In genomic region chr4:128857212-128857611, GRCm38 (mm10) we compare ENCODE assay signal across 15 mouse cellular contexts. TPM values are rescaled to one million over a fixed set of nuclear protein-coding genes. Genes with fewer than 3 reads are reported as not detected.
DNase-seq lines count a peak whose midpoint lies in the region; ATAC-seq and TF ChIP-seq lines count a peak whose summit lies in the region.
"Had no signal": no experiment of that assay in that cellular context is flagged by ENCODE, and none has a peak within 500 bp of the region (broad histone marks: within the 10 kb centered on the region; RNA-seq: fewer than 3 reads in every experiment).

No protein-coding gene starts in this region.

- H3K9ac ChIP-seq in lung, embryonic 15.5 days: no peak overlapping the region
- peak overlapping the region; percentile 47 for H3K9ac ChIP-seq in liver, embryonic 16.5 days (ENCODE audit: low read depth, low read length)
- H3K9ac ChIP-seq in intestine, postnatal 0 days (ENCODE audit: low read depth, low read length): no peak overlapping the region
- H3K9ac ChIP-seq: hindbrain, embryonic 12.5 days; intestine, embryonic 15.5 days had no signal

- no peaks in the 10 kb centered on the region for H3K4me1 ChIP-seq in lung, embryonic 15.5 days
- peaks cover 32% of the 10 kb centered on the region for H3K4me1 ChIP-seq in liver, embryonic 16.5 days (ENCODE audit: control insufficient read depth, low read depth, low read length)
- H3K4me1 ChIP-seq in intestine, postnatal 0 days (replicated peaks; ENCODE audit: control insufficient read depth, insufficient read depth, low read length): no peaks in the 10 kb centered on the region
- H3K4me1 ChIP-seq: intestine, embryonic 15.5 days had no signal

- H3K27me3 ChIP-seq in lung, embryonic 15.5 days: no peaks in the 10 kb centered on the region
- H3K27me3 ChIP-seq in liver, embryonic 16.5 days (ENCODE audit: control insufficient read depth, insufficient read depth, low read depth, low read length): no peaks in the 10 kb centered on the region
- no peaks in the 10 kb centered on the region for H3K27me3 ChIP-seq in intestine, postnatal 0 days (replicated peaks; ENCODE audit: control insufficient read depth, insufficient read depth, low read length)
- H3K27me3 ChIP-seq: hindbrain, embryonic 12.5 days; intestine, embryonic 15.5 days had no signal

- TF ChIP-seq CTCF in intestine, postnatal 0 days (IDR thresholded peaks at IDR 0.05; ENCODE audit: low read depth): no peak

- H3K27ac ChIP-seq in lung, embryonic 15.5 days: no peak overlapping the region
- peak overlapping the region; percentile 91 for H3K27ac ChIP-seq in liver, embryonic 16.5 days (ENCODE audit: low read length)
- H3K27ac ChIP-seq in intestine, postnatal 0 days (ENCODE audit: low read depth, low read length): no peak overlapping the region
- H3K27ac ChIP-seq: hindbrain, embryonic 12.5 days; intestine, embryonic 15.5 days had no signal

- 57% methylated on average over 2 of the region's 2 CpGs for WGBS in lung, embryonic 15.5 days
- WGBS in liver, embryonic 16.5 days (ENCODE audit: insufficient replicate concordance): 26% methylated on average over 2 of the region's 2 CpGs
- 49% methylated on average over 2 of the region's 2 CpGs for WGBS in intestine, postnatal 0 days

- no peaks in the 10 kb centered on the region for H3K9me3 ChIP-seq in lung, embryonic 15.5 days
- peaks cover 3% of the 10 kb centered on the region; the same call in 1 of the 2 replicates for H3K9me3 ChIP-seq in liver, embryonic 16.5 days (replicated peaks; ENCODE audit: control insufficient read depth, low read length)
- no peaks in the 10 kb centered on the region for H3K9me3 ChIP-seq in intestine, postnatal 0 days (ENCODE audit: control insufficient read depth)
- H3K9me3 ChIP-seq: hindbrain, embryonic 12.5 days; intestine, embryonic 15.5 days had no signal

- no peaks in the 10 kb centered on the region for H3K36me3 ChIP-seq in lung, embryonic 15.5 days
- H3K36me3 ChIP-seq in liver, embryonic 16.5 days (ENCODE audit: control insufficient read depth, insufficient read depth): no peaks in the 10 kb centered on the region
- H3K36me3 ChIP-seq in intestine, postnatal 0 days (ENCODE audit: control insufficient read depth, insufficient read depth): no peaks in the 10 kb centered on the region
- H3K36me3 ChIP-seq: hindbrain, embryonic 12.5 days; intestine, embryonic 15.5 days had no signal

- DNase-seq in lung, postnatal 25 days (ENCODE audit: low spot score): no peak
- DNase-seq in NIH3T3 (ENCODE audit: low read depth): peak; percentile 6
- DNase-seq in thymus, postnatal 0 days (ENCODE audit: low spot score): no peak
- DNase-seq: adrenal gland, postnatal 14 days; cerebellum, postnatal 10 days; gastrocnemius, postnatal 36 days; kidney, postnatal 14 days; lung, adult 18-20 months; thymus, adult 2 months had no signal

- H3K4me2 ChIP-seq in lung, embryonic 15.5 days: no peak overlapping the region
- peak overlapping the region; percentile 17; the same call in 1 of the 2 replicates for H3K4me2 ChIP-seq in liver, embryonic 16.5 days (ENCODE audit: low read depth, low read length)
- H3K4me2 ChIP-seq in intestine, postnatal 0 days (replicated peaks; ENCODE audit: low read depth): no peak overlapping the region
- H3K4me2 ChIP-seq: hindbrain, embryonic 12.5 days; intestine, embryonic 15.5 days had no signal

- H3K4me3 ChIP-seq in lung, embryonic 15.5 days: no peak overlapping the region
- H3K4me3 ChIP-seq in liver, embryonic 16.5 days (ENCODE audit: low read depth, low read length): no peak overlapping the region
- H3K4me3 ChIP-seq in intestine, postnatal 0 days (ENCODE audit: low read depth, low read length): no peak overlapping the region
- H3K4me3 ChIP-seq: hindbrain, embryonic 12.5 days; intestine, embryonic 15.5 days had no signal

- peak; percentile 28; the same call in 1 of the 2 replicates for ATAC-seq in lung, embryonic 15.5 days (ENCODE audit: borderline replicate concordance, extremely low read depth, low FRiP score, low TSS enrichment)
- ATAC-seq in granulocyte monocyte progenitor cell, adult 5-6 weeks (replicated peaks; ENCODE audit: poor library complexity, severe bottlenecking): 0 out of 2 replicates have a peak, but pooled peaks have one; percentile 18
- ATAC-seq in liver, embryonic 16.5 days (ENCODE audit: low read depth): peak; percentile 76
- ATAC-seq in intestine, postnatal 0 days: no peak
- ATAC-seq: intestine, embryonic 15.5 days had no signal

RNA-seq across cellular contexts. Expression of gene Trim62, which starts 26.2 kb away (rescaled TPM):
- 5.0 and 5.7 TPM in 2 replicates for polyA plus RNA-seq in lung, embryonic 15.5 days (2015; fragmentation: Nextera tagmentation; extraction: Ambion mirVana)
- total RNA-seq in granulocyte monocyte progenitor cell, adult 5-6 weeks (2014; fragmentation: Nextera tagmentation): 0.34 and 2.1 TPM in 2 replicates
- total RNA-seq in granulocyte monocyte progenitor cell, adult 5-6 weeks (2017): 0.10 and 0.30 TPM in 2 replicates
- polyA plus RNA-seq in liver, embryonic 16.5 days (2015; fragmentation: Nextera tagmentation; extraction: Ambion mirVana): 0.11 and 0.15 TPM in 2 replicates
- polyA plus RNA-seq in thymus, postnatal 0 days (2015; fragmentation: Nextera tagmentation; extraction: Ambion mirVana): 0.84 and 1.0 TPM in 2 replicates
- 2.1 and 2.8 TPM in 2 replicates for polyA plus RNA-seq in intestine, postnatal 0 days (2015; fragmentation: Nextera tagmentation; extraction: Ambion mirVana)

RNA-seq across cellular contexts. Expression of gene Zfp362, which starts 51.4 kb away (rescaled TPM):
- polyA plus RNA-seq in lung, embryonic 15.5 days (2015; fragmentation: Nextera tagmentation; extraction: Ambion mirVana): 34.6 and 39.3 TPM in 2 replicates
- total RNA-seq in granulocyte monocyte progenitor cell, adult 5-6 weeks (2014; fragmentation: Nextera tagmentation): 32.7 and 40.1 TPM in 2 replicates
- 3.7 and 4.4 TPM in 2 replicates for total RNA-seq in granulocyte monocyte progenitor cell, adult 5-6 weeks (2017)
- polyA plus RNA-seq in liver, embryonic 16.5 days (2015; fragmentation: Nextera tagmentation; extraction: Ambion mirVana): 4.8 and 5.2 TPM in 2 replicates
- 23.6 and 25.8 TPM in 2 replicates for polyA plus RNA-seq in thymus, postnatal 0 days (2015; fragmentation: Nextera tagmentation; extraction: Ambion mirVana)
- polyA plus RNA-seq in intestine, postnatal 0 days (2015; fragmentation: Nextera tagmentation; extraction: Ambion mirVana): 12.6 and 12.9 TPM in 2 replicates
